Comparison of ENCODE assay signal across 28 mouse cellular contexts in the genomic region with DNA sequence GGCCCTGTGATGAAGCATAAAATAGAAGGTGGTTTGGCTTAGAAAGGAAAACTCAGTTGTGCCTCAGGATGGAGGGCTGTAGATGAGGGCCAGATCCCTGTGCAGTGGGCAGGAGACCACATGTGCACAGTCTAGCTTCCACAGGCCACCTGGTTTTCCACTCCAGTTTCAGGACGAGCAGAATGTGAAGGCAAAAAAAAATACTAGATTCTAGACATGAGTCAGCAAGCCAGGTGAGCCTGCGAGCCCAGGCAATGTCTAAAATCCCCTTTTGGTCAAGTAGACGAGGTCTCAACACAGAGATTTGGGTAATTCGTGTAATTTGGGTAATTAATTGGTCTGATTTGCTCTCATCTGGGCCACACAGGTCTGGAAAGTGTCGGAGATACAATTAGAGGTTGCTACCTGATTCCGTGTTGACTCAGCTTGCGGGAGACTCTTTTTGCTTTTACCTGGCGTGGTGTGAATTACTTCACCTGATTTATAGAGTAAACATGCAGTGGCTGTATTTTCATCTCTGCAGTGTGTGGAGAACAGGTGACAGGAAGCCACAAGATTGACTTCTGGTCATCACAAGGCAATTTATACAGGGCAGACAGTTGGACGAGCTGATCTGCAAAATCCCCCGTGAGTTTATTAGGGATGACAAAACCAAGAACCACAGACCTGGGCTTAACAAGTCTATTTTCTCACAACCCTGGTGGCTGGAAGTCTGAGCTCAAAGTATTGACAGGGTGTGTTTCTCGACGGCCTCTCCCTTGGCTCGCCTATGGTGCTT. TPM values are rescaled to one million over a fixed set of nuclear protein-coding genes. Genes with fewer than 3 reads are reported as not detected.
A peak's percentile ranks its signal among the peaks of the same experiment; 100 is the strongest.
DNase-seq lines count a peak whose midpoint lies in the region; ATAC-seq and TF ChIP-seq lines count a peak whose summit lies in the region.
"Had no signal": no experiment of that assay in that cellular context is flagged by ENCODE, and none has a peak within 500 bp of the region (broad histone marks: within the 10 kb centered on the region; RNA-seq: fewer than 3 reads in every experiment).

No protein-coding gene starts in this region.

- no peak overlapping the region for H3K4me3 ChIP-seq in midbrain, embryonic 11.5 days (ENCODE audit: low read depth, low read length)
- no peak overlapping the region for H3K4me3 ChIP-seq in midbrain, embryonic 10.5 days
- H3K4me3 ChIP-seq in CH12.LX (replicated peaks in 1 of 3; ENCODE audit: low read depth in 2 of 3, low read length in 2 of 3, poor library complexity in 1 of 3): no peak overlapping the region
- no peak overlapping the region for H3K4me3 ChIP-seq in liver, embryonic 11.5 days (ENCODE audit: low read depth, low read length)
- H3K4me3 ChIP-seq: embryonic facial prominence, embryonic 13.5 days; embryonic facial prominence, embryonic 15.5 days; erythroblast, embryonic 14.5 days; forebrain, embryonic 10.5 days; forebrain, embryonic 12.5 days had no signal

- TF ChIP-seq POLR2A in CH12.LX (IDR thresholded peaks at IDR 0.05; ENCODE audit: low read depth, low read length): no peak

- no peak for ATAC-seq in midbrain, embryonic 11.5 days (ENCODE audit: low FRiP score)
- ATAC-seq in megakaryocyte, adult 5-6 weeks (ENCODE audit: poor library complexity, severe bottlenecking): no peak
- no peak for ATAC-seq in liver, embryonic 11.5 days (replicated peaks; ENCODE audit: low FRiP score)
- ATAC-seq: CD4-positive, CD25-positive, alpha-beta regulatory T cell, adult 4 months; forebrain, embryonic 14.5 days; forebrain, embryonic 16.5 days had no signal

- no peaks in the 10 kb centered on the region for H3K4me1 ChIP-seq in midbrain, embryonic 11.5 days (ENCODE audit: control insufficient read depth, insufficient read depth, low read length)
- H3K4me1 ChIP-seq in midbrain, embryonic 10.5 days: no peaks in the 10 kb centered on the region
- H3K4me1 ChIP-seq in CH12.LX (ENCODE audit: control insufficient read depth in 1 of 2, insufficient read depth in 2 of 2): peaks cover 29 to 54% of the 10 kb centered on the region in 2 experiments
- no peaks in the 10 kb centered on the region for H3K4me1 ChIP-seq in liver, embryonic 11.5 days (replicated peaks; ENCODE audit: control insufficient read depth, insufficient read depth, low read length)
- H3K4me1 ChIP-seq: embryonic facial prominence, embryonic 13.5 days; embryonic facial prominence, embryonic 15.5 days; forebrain, embryonic 10.5 days; forebrain, embryonic 12.5 days had no signal

- peak; percentile 37 for DNase-seq in midbrain, embryonic 11.5 days (ENCODE audit: low spot score, missing footprints)
- no peak for DNase-seq in midbrain, embryonic 10.5 days (ENCODE audit: low spot score)
- DNase-seq in A20 (ENCODE audit: low read depth, low spot score): peak; percentile 70
- DNase-seq in CH12.LX (ENCODE audit: extremely low read depth): peak; percentile 61
- DNase-seq in telencephalon, adult 2 months (ENCODE audit: low read depth, low spot score): peak; percentile 18
- no peak for DNase-seq in liver, embryonic 11.5 days (ENCODE audit: low spot score)
- DNase-seq: adrenal gland, adult 8-10 months; adrenal gland, postnatal 14 days; adrenal gland, postnatal 36 days; B cell, adult 2 months; cerebellum, adult 11 months; cerebellum, adult 18-20 months; cerebellum, adult 8-10 months; cerebellum, adult 9-11 months; cerebellum, postnatal 14 days; cerebellum, postnatal 36 days; embryo, embryonic 11 days had no signal

- no peaks in the 10 kb centered on the region for H3K9me3 ChIP-seq in midbrain, embryonic 11.5 days (ENCODE audit: control insufficient read depth, low read length)
- H3K9me3 ChIP-seq in midbrain, embryonic 10.5 days (replicated peaks): no peaks in the 10 kb centered on the region
- no peaks in the 10 kb centered on the region for H3K9me3 ChIP-seq in CH12.LX (replicated peaks; ENCODE audit: low read length)
- no peaks in the 10 kb centered on the region for H3K9me3 ChIP-seq in liver, embryonic 11.5 days (ENCODE audit: control insufficient read depth, low read length)
- H3K9me3 ChIP-seq: embryonic facial prominence, embryonic 13.5 days; embryonic facial prominence, embryonic 15.5 days; forebrain, embryonic 10.5 days; forebrain, embryonic 12.5 days had no signal

- no peaks in the 10 kb centered on the region for H3K36me3 ChIP-seq in midbrain, embryonic 11.5 days (ENCODE audit: control insufficient read depth, insufficient read depth, low read length)
- H3K36me3 ChIP-seq in midbrain, embryonic 10.5 days: no peaks in the 10 kb centered on the region
- H3K36me3 ChIP-seq in CH12.LX (replicated peaks in 1 of 2; ENCODE audit: control insufficient read depth in 1 of 2, insufficient read depth in 1 of 2, low read length in 1 of 2): no peaks in the 10 kb centered on the region
- no peaks in the 10 kb centered on the region for H3K36me3 ChIP-seq in liver, embryonic 11.5 days (ENCODE audit: control insufficient read depth, insufficient read depth, low read length)
- H3K36me3 ChIP-seq: embryonic facial prominence, embryonic 13.5 days; embryonic facial prominence, embryonic 15.5 days; forebrain, embryonic 10.5 days; forebrain, embryonic 12.5 days had no signal

- WGBS in midbrain, embryonic 11.5 days: 82% methylated on average over 13 of the region's 13 CpGs
- 84% methylated on average over 13 of the region's 13 CpGs for WGBS in midbrain, embryonic 10.5 days
- WGBS in liver, embryonic 11.5 days: 74% methylated on average over 13 of the region's 13 CpGs

- no peak overlapping the region for H3K4me2 ChIP-seq in midbrain, embryonic 11.5 days
- H3K4me2 ChIP-seq in CH12.LX (ENCODE audit: insufficient read depth, low read depth, poor library complexity, severe bottlenecking): peak overlapping the region; percentile 60
- H3K4me2 ChIP-seq in liver, embryonic 11.5 days: no peak overlapping the region
- H3K4me2 ChIP-seq: embryonic facial prominence, embryonic 13.5 days; embryonic facial prominence, embryonic 15.5 days; forebrain, embryonic 12.5 days had no signal

- dilution Hi-C loops in CH12.LX (cut with MboI; ENCODE audit: extremely low pct_ligation_motif_present, extremely low pct_unique_long_range_greater_than_20kb, low sequenced_read_pairs): no loop called here

- TF ChIP-seq CTCF in CH12.LX (conservative IDR thresholded peaks at IDR 0.05 in 1 of 2, IDR thresholded peaks at IDR 0.05 in 1 of 2; ENCODE audit: low read depth in 2 of 2, low read length in 2 of 2): no peak

- H3K9ac ChIP-seq in midbrain, embryonic 11.5 days (ENCODE audit: low read length): no peak overlapping the region
- H3K9ac ChIP-seq in CH12.LX (ENCODE audit: insufficient read depth, low read depth): no peak overlapping the region
- no peak overlapping the region for H3K9ac ChIP-seq in liver, embryonic 11.5 days (ENCODE audit: low read depth, low read length)
- H3K9ac ChIP-seq: embryonic facial prominence, embryonic 13.5 days; embryonic facial prominence, embryonic 15.5 days; forebrain, embryonic 12.5 days had no signal

- TF ChIP-seq EP300 in CH12.LX (IDR thresholded peaks at IDR 0.05; ENCODE audit: low read length): peak; percentile 96

- H3K27ac ChIP-seq in midbrain, embryonic 11.5 days (ENCODE audit: low read depth, low read length): no peak overlapping the region
- no peak overlapping the region for H3K27ac ChIP-seq in midbrain, embryonic 10.5 days (replicated peaks)
- 0 out of 2 replicates have a peak overlapping the region, but pooled peaks have one; percentile 17 for H3K27ac ChIP-seq in CH12.LX (ENCODE audit: insufficient read depth, low read depth)
- H3K27ac ChIP-seq in liver, embryonic 11.5 days (ENCODE audit: low read depth, low read length): no peak overlapping the region
- H3K27ac ChIP-seq: embryonic facial prominence, embryonic 13.5 days; embryonic facial prominence, embryonic 15.5 days; forebrain, embryonic 10.5 days; forebrain, embryonic 12.5 days had no signal

- in situ Hi-C loops in CH12.LX (cut with MboI; ENCODE audit: low pct_ligation_motif_present, low pct_unique_long_range_greater_than_20kb, low sequenced_read_pairs): no loop called here

- TF ChIP-seq RAD21 in CH12.LX (IDR thresholded peaks at IDR 0.05; ENCODE audit: low read depth, low read length): no peak

- H3K27me3 ChIP-seq in midbrain, embryonic 11.5 days (ENCODE audit: control insufficient read depth, insufficient read depth, low read length): no peaks in the 10 kb centered on the region
- H3K27me3 ChIP-seq in midbrain, embryonic 10.5 days (ENCODE audit: low read depth, poor library complexity, severe bottlenecking): no peaks in the 10 kb centered on the region
- no peaks in the 10 kb centered on the region for H3K27me3 ChIP-seq in CH12.LX (replicated peaks)
- H3K27me3 ChIP-seq in liver, embryonic 11.5 days (replicated peaks; ENCODE audit: control insufficient read depth, insufficient read depth, low read length): no peaks in the 10 kb centered on the region
- H3K27me3 ChIP-seq: embryonic facial prominence, embryonic 13.5 days; embryonic facial prominence, embryonic 15.5 days; forebrain, embryonic 12.5 days had no signal

- no peaks in the 10 kb centered on the region for H3K79me2 ChIP-seq in CH12.LX (replicated peaks; ENCODE audit: control insufficient read depth, extremely low read depth, insufficient read depth, poor library complexity, severe bottlenecking)

TF ChIP-seq in CH12.LX, 34 proteins besides CTCF, POLR2A, EP300 and RAD21 (continues in another document):
- TF ChIP-seq USF2 (conservative IDR thresholded peaks at IDR 0.05; ENCODE audit: low read depth, low read length) (no peak), RCOR1 (conservative IDR thresholded peaks at IDR 0.05; ENCODE audit: low read depth, low read length) (peak; percentile 94), UBTF (IDR thresholded peaks at IDR 0.05; ENCODE audit: low read depth, low read length) (no peak), ETS1 (conservative IDR thresholded peaks at IDR 0.05; ENCODE audit: low read depth, low read length) (peak; percentile 78), E2F4 (IDR thresholded peaks at IDR 0.05; ENCODE audit: insufficient replicate concordance, low read depth, low read length) (no peak), PAX5 (IDR thresholded peaks at IDR 0.05; ENCODE audit: low read length) (no peak), MAFK (IDR thresholded peaks at IDR 0.05; ENCODE audit: insufficient replicate concordance, low read length) (peak; percentile 77), HCFC1 (IDR thresholded peaks at IDR 0.05; ENCODE audit: low read depth, low read length) (no peak), MAX (IDR thresholded peaks at IDR 0.05; ENCODE audit: low read length) (peak; percentile 83), MXI1 (IDR thresholded peaks at IDR 0.05; ENCODE audit: low read depth, low read length) (peak; percentile 79)

RNA-seq across cellular contexts. Expression of a gene that starts 45.7 kb away (rescaled TPM):
- polyA plus RNA-seq in midbrain, embryonic 11.5 days (2014; fragmentation: Nextera tagmentation; extraction: Ambion mirVana): 0.19 and 0.26 TPM in 2 replicates
- polyA plus RNA-seq in midbrain, embryonic 10.5 days (2016; fragmentation: Nextera tagmentation; extraction: Ambion mirVana): 0.09 and 0.17 TPM in 2 replicates
- total RNA-seq in CH12.LX (2012; rRNA removed) (0.34 and 0.84 TPM in 2 replicates), CH12.LX (2014; rRNA removed) (0.23 and 0.47 TPM in 2 replicates)
- 0.42 and 0.69 TPM in 2 replicates for polyA plus RNA-seq in CH12.LX (2012; ENCODE audit: insufficient read length, low read depth)
- not detected in 2 replicates for total RNA-seq in megakaryocyte, adult 5-6 weeks (2015)
- not detected in 2 replicates for total RNA-seq in megakaryocyte, adult 5-6 weeks (2017)
- polyA plus RNA-seq in liver, embryonic 11.5 days (2014; fragmentation: Nextera tagmentation; extraction: Ambion mirVana): 0.04 and 0.12 TPM in 2 replicates
- total RNA-seq: common myeloid progenitor, adult 5-6 weeks; MEL had no signal
- polyA plus RNA-seq: CD4-positive, CD25-positive, alpha-beta regulatory T cell, adult 4 months; erythroblast, embryonic 14.5 days had no signal

Comparison
In these comparisons a context has a peak if more than half of its experiments do, and no peak if none do; other contexts are left out.
1. DNase-seq: peak in midbrain, embryonic 11.5 days (single experiment), A20 (single experiment), CH12.LX (single experiment) and telencephalon, adult 2 months (single experiment); none in midbrain, embryonic 10.5 days (single experiment) and liver, embryonic 11.5 days (single experiment).